Mouse (Mus musculus) adrenal gland, postnatal 25 days (tissue): Measurements from ENCODE around the gene Fads6. TPM values are rescaled to one million over a fixed set of nuclear protein-coding genes. Genes with fewer than 3 reads are reported as not detected.

Experiments
- DNase-seq: peaks from one replicate; pipeline ENCODE4 v3.0.0; 2021; ENCODE audit warnings: mixed read lengths
- total RNA-seq: library from RNA; stranded (reverse); gene quantifications from 2 replicates; pipeline ENCODE4 v1.2.3, GENCODE M21; 2021

Fads6 gene
- total RNA-seq, 1 experiment from 2014 or later: 93.9 TPM

DNA sequence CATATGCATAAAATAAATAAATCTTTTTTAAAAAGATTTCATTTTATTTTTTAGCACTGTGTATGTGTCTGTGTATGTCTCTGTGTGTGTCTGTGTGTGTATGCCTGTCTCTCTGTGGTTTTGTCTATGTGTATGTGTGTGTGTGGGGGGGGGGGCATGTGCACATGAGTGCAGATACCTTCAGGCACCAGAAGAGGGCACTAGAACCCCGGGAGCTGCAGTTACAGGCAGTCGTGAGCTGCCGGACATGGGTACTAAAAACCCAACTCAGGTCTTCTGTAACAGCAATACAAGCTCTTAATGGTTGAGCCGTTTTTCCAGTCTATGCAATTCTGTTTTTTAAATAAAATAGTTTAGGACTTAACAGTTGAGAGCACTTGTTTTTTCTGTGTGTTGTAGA is 3.3 kb upstream of the Fads6 start:
- DNase-seq: no peak

DNA sequence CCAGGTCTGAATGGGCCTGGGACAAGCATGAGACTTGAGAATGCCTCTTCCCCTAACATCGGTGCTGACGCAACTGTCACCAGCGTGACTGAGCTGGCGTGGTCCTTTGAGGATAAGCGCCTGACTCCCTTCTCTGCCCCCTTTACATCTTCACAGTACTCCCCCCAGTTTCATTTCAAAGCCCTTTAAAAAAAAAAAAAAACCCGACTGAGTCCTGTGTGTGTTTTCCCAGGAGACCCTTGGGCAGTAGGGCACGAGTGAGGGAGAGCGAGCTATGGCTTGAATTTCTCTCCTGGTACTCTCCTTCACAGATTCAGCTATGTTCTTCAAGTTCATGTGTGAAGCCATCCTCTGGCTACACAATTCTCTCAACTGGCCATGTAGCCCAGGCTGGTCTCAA is 697 bp upstream of the Fads6 start:
- no peak for DNase-seq

DNA sequence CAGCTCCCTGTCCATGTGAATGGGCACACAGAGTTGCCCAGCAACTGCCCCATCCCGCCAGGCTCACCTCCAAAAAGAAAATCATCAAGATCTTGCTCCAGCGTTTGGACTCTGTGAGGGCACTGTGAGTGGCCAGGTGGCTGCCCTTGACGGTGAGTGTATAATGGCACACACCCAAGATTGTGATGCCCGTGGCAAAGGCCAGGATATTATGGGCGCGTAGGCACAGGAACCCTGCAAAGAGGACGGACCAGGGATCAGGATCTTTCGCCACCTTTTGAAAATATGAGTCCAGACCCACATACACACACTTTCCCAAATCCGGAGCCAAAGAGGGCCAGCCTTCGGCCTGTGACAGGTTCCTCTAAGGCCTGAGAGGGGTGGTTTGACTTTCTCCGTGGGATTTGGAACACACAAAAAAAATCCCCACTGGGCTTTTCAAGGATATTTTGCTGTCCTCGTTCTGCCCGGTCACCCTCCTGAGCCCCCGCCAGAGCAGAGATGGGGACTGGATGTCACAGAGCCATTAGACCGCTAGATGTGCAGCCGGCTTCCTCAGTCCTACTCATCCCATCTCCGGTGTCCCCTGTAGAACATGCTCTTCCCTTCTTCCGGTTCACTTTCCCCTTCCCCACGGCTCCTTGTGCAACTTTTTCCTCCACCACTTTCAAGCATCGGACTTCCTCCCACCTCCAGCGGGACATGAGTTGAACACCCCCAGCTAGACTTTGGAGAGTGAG is 822 bp downstream of the Fads6 start:
- DNase-seq: peak; percentile 39

DNA sequence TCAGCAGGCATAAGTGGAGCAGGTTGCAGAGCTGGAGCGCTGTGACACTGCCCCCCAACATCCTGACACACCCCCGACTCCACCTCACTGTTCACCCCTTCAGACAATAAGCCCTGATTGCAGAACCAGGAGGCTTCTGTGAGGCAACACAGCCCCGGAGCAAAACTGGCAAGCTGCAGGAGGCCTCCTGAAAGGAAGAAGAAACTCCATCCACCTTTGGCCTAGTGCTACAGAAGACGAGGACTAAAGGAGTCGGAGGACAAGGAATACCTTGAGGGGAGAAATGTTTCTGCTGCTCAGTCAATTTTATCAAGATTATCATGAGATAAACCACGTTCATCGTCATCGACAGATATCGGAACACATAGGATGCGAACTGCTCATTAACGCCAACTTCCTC is 1.5 kb downstream of the Fads6 start:
- DNase-seq: no peak

DNA sequence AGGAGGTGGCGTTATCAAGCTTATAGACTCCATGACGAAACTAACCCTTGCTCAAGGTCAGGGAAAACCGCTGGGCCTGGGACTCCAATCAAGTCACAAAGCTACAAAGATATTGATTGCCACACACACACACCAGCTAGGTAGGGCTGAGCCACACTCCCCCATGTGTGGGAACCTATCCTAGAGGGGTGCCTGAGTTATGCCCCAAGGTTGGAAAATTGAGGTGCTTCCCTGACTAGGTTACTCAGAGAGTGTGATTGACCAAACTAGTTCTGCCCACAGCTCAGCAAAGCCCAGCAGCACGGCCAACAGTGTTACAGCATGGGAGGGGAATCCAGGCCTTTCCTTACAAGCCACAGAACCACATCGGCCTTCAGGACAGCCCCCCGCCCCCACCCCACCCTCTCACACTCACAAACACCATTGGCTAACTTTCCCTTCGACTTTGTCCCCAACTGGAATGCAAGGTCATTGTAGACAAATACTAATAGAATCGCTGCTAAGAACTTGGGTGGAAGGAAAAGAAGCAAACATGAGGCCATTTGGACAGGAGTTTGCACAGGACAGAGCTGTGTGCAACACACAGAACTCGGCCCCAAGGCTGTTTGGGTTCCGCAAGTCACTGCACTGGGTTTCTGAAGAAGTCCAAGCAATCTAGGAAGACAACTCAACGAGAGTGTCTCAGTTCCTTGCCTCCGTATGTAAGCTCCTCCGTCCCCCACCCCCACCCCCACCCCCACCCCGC is 4.7 kb downstream of the Fads6 start:
- DNase-seq: no peak

DNA sequence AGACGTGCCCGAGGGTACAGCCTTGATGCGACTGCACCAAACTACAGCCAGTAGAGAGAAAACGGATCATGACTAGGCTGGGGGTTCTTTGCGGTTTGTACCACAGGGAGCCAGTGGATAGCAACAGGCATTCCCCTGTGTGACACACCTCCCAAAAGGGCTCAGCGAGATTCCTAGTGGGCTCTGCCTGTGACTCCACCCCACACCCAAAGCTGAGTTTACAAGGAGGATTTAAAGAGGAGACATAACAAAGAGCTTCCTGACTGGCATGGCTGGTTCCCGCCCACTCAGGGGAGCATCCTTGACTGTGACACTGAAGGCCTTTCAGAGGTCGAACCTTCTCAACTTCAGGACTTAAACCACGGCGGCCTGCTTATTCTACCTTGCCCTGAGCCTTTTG is 6.0 kb downstream of the Fads6 start:
- DNase-seq: no peak

DNA sequence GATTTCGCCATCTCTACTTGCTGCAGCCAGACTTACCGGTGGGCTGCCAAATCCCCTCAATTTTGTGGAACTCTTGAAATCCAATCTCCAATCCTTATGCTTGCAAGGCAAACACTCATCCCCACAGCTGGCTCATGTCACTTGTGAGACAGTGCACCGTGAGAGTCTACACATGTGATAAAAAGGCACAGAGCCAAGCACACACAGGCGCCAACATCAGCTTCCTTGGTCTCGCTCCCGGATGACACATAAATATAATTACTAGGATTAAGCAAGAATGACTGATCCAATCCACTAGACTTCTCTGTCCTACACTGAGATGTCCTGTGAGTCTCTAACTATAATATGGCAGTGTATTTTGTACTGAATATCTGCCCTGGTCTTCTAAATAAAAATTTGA is 6.5 kb downstream of the Fads6 start:
- DNase-seq: peak; percentile 54

DNA sequence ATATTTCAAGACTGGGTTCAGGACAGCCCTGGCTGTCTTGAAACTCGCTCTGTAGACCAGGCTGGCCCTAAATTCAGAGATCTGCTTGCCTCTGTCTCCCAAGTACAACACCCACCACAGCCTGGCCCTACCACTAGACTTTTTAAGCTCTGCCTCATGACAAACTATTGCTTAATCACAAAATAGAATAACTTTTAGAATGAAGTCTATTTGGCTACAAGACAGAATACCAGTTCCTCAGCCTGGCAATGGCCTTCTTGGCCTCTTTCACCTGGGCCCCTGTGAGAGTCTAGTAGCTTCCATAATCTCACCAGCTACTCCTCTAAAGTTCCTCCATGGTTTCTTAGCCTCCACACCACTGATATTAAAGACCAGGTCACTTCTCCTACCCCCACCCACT is 7.1 kb downstream of the Fads6 start:
- DNase-seq: no peak

DNA sequence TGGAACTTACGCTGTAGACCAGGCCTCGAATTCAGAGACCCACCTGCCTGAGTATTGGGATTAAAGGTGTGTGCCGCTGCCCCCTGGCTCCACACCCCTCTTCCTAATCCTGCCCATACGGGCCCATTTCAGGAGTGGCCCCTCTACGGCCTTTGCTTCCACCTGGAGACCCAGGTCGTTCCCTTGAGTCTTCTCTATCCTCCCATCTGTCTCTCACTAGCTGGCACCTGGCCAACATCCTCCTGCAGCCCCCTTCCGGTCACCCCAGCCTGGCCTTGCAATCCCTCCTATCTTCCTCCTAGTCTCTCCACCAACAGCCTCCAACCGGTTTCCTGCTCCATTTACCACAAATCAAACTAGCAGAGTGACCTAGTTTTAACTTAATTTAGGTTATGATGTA is 7.6 kb downstream of the Fads6 start:
- DNase-seq: no peak

DNA sequence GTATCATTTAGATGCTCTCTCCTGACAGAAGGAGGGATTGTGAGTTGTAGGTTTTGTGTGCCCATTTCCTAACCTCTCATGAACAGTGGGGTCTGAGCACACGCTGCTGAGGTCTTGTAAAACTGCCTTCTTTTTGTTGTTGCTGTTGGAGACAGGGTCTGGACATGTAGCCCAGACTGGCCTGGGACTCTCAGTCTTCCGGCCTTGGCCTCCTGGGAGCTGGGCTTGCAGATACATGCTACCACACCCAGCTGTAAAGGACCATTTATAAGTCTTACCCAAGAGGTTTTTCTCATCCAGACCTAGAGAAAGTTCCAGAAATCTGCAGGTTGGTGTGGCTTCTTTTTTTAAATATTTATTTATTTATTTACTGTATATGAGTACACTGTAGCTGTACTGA is 9.2 kb downstream of the Fads6 start:
- DNase-seq: no peak

DNA sequence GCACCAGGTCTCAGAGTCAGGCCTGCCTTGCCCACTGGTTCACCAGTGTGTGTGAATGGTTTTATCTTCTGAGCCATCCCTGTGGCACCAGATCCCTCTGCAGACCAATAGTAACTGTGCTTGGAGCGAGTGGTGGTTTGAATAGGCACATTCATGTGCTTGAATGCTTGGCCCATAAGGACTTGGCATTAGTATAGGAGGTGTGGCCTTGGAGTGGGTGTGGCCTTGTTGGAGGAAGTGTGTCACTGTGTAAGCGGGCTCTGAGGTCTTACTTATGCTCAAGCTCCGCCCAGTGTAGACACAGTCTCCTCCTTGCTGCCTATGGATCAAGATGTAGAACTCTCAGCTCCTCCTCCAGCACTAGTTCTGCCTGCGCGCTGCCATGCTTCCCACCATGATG is 10.1 kb downstream of the Fads6 start:
- no peak for DNase-seq

DNA sequence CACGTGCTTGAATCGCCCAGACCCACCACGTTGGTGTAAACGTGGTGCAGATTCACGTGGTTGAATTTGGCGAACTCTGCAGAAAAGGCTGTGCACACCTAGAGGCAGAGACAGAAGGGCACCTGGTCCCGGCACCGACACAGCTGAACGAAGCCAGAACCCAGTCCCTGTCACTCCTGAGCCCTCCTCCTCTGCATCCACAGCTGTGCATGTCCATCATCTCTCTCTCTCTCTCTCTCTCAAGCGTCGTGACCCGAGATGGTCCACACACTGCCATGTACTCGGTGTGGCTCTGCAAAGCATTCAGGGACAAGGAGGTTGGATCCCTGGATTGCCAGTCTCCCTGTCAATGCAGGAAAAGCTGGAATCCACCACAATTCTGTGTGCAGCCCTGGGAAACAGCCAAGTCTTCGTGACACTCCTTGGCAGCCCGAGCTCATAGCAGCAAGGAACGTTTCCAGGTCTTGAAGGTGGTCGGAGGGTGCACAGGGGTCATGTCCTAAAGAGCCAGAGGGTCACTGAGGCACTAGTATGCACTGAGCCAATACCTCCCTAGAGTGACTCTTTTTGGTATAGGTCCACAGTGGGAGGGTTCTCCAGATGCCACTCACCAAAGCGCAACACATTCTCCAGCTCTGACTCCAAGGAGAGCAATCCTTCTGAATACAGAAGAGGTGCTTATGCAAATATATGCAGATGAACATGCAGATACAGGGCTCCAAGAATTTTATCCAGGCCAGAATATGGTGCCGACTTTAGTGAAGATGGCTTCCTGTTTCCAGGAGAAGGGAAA is 11.1 kb downstream of the Fads6 start:
- no peak for DNase-seq

DNA sequence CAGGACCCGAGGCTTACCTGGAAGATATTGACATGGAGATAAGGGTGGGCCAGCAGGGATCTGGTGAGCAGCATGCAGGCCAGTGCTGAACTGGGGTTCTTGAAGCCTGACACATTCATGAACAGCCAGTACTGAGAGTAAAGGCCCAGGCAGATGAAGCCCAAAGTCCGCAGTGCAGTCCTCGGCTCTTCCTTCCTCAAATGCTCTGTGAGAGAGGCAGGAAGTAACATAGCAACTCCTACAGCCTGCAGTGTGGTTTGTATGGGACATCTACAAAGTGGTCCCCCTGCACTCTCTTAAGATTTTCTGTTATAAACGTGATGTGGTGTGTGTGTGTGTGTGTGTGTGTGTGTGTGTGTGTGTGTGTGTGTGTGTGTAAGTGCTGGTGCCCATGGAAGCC is 12.2 kb downstream of the Fads6 start:
- no peak for DNase-seq

DNA sequence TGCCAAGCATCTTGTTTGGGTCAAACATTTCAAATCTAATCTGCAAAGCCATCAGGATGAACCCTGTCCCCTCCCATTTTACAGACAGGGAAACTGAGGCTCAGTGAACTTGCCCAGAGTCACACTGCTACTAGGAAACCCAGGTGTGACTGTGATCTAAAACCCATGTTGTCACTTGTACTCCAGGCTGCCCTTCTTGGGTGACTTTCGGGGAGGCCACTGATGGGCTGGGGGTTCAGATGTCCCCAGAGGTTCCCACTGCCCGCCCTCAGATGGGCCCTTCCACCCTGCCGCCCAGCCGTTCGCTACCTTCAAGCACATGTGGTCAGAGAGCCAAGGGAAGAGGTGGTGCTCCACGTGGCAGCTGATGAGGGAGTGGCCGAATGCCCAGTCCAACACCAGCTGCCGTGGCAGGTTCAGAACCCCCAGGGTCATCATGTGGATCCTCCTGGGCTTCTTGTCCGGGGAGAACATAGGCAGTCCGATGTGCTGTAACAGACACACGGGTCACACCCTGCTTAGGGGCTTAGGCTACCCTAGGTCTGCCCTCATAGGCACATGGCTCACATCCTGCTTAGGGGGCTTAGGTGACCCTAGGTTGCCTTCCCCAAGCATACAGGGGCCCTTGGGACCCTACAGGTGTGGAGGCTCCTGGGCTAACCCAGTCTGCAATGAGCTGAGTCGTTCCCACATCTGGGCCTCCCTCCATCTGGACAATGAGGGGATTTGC is 13.4 kb downstream of the Fads6 start:
- no peak for DNase-seq

DNA sequence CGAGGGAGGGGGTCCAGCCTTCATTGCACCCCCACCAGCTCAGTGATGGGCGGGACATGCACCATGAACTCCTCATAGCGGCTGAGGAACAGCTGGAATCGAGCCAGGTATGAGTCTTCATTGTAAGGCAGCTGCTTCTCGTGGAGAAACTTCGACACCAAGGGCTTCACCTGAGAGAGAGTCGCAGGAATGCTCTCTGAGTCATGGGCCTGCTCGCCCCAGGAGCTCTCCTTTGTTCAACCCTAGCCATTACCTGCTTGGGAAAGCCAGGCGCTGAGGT is 14.0 kb downstream of the Fads6 start:
- DNase-seq: no peak

DNA sequence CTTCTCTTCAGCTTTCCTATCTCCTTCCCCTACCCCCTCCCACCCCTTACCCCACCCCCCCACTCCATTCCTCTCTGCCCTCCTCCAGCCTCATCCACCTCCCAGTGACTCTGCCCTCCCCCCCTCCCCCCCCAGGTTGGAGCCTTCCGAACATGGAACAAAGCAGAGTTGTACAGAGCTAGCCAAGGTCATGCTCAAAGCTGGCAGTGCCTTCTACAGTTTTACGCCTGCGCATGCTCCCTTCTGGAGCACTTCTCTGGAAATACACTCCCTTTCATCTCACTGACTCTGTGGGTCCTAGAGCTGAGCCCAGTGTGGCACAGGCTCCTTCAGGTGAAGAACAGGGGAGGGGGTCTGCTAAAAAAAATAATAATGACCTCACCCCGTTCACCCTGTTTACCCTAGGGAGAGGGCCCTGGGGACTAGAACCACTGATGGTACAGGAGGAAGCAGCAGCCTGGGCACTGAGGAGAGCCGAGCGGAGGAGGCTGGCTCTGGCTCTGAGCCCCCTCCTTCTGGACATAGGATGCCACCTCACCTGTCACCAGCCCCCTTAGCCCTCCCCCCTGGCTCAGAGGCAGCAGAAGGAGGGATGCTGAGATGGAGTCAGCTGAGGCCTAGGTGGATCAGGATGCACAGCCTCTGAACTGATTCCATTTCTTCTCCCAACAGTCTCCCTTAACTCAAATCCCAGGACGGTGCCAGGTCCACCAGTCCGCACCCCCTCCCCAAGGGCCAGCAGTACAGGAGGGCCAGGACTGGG is 14.6 kb downstream of the Fads6 start:
- DNase-seq: peak; percentile 62

DNA sequence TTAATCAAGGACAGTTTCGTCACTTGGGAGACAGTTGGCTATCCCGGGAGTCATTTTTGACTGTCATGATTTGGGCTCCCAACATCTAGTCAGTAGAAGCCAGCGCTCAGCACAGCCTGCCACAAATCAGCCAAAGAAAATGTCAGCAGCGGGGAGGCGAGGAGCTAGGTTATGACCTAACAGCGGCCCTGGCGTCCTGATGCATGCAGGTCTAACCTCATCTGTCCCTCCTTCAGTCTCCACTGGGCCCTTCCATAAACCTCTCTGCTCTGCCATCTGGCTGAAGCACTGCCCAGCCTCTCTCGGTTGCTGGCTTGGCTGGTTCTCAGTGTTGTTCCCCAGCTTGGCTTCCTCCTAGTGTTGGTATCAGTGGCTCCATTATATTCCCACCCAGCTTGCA is 15.2 kb downstream of the Fads6 start:
- peak; percentile 55 for DNase-seq

DNA sequence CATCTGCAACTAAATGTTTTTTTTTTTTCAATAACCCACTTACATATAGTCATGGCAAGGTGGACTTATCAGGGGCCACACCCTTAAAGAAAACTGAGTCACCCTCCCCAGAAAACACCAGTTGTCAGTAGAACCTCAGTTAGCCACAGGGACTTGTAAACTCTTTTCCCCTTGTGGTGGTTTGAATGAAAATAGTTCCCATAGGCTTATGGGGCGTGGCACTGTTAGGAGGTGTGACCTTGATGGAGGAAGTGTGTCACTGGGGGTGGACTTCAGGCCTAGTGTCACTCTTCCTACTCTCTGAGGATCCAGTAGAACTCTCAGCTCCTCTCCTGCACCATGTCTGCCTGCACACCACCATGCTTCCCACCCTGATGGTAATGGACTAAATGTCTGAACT is 17.7 kb downstream of the Fads6 start:
- no peak for DNase-seq

DNA sequence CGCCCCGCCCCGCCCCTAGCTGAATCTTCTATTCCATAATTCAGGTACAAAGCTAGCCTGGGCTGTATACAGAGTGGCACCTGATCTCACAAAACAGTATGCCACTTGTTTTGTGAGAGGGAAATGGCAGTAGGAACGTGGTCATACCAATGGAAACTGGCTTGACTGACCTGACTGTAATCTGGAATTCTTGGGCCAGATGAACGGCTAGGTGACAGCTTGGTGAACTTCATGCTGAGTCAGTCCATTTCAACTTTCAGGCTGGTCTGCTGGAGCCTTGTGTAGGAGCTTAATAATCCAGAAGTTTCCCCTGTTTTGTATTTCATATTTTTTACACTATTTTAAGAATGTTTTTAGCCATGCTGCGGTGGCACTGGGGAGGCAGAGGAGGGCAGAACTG is 19.3 kb downstream of the Fads6 start:
- no peak for DNase-seq

DNA sequence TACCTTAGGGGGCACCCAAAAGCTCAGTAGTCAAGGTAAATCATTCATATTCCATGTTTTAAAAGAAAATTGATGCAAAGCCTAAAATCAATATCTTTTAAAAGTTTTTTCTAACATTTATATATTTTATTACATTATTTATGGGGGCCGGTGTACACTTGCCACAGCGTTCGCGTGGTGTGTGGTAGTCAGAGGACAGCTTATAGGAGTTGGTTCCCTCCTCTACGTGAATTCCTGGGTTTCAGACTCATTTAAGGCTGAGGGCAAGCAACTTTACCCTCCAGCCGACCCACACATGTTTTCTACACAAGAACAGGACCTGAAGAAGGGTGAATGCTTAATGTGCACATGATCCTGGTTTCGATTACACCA is 19.9 kb downstream of the Fads6 start:
- DNase-seq: no peak

DNA sequence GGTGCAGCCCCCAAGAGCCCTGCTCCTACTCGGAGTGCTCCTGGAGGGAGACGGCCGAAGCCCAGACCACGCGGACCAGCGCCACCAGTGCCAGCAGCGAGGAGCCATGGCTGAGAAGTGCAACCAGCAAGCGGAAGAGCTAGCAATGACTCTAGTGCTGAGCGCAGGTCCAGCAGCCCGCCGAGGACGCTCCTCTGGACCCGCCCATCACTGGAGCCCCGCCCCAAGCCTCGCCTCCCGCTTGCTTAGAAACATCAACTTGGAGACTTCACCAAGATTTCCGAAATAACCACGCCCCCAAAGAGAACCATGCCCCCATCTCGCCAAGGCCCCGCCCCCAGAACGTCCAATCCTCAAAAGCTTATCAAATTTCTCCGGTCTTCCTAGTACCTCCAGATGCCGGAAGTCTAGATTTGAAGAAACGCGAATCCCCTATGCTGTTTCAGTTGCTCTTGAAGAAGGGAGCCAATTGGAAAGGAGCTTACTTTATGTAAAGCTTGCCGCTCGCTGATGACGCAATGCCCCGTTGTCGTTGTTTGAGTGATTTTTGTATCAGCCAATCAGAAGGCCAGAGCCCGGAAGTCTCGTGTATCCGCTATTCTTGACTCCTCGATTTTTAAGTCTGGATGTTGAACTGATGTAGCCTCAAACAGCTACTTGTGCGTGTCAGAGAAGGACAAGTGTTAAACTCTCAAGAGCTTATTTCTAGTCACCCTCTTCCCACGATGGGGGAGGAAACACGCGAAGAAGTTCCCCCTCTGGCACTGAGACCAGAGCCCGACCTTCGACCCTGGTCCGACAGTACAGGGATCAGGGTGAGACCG is 20.5 kb downstream of the Fads6 start, which contains the start of gene Fdxr:
Fdxr (minus strand) TSS at position 271 of the 824 bp plus-strand sequence.
- DNase-seq: peak; percentile 97
